Mouse (Mus musculus): ENCODE measurements around the gene Stx7.

Stx7 gene

DNA sequence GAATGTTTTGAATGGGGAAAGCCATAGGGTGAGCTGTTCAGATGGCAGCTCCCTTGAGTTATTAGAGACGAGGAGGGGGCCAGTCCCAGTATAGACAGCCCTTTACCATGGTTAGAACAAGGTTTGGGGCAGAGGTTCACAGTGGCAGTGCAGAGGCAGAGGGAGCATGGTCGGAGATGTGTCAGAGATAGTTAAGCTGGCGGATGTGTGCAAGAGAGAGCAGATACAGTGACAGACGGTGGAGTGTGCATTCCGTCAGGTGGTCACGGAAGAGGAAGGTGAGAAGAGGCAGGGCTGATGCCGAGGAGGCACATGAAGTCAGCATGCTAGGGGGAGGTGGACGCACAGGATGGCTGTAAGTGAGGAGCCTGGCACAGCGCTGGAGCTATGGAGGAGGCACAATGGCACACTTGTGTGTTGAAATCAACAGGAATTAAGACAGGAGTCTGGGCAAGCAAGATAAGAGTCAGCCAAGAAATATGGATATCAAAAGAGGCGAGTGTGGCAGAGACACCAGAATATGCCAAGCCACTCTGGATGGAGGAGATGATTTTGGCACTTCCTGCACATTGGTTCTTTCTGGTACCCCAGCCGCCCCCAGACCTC lies 19.0 kb downstream of the Stx7 start:
- DNase-seq (ENCODE audit: low spot score in 2 of 2), result no peak

DNA sequence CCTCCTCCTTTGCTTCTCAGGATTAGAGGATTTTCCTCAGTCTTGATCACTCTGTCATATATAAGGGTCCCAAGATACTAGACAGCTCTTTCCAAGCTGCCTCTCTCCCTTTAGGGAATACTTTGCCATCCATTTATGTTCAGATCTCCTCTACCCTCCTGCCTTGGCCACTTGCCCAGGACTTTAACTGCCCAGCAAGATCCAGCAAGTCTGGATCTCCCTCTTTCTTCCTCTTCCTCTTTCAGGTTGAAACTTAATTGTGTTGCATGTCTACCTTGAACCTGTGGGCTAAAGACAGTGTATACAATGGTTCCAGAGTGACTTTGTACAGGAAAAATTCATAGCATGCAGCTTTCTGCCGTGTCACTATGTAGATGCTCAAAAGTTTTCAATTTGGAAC lies 19.8 kb downstream of the Stx7 start:
- DNase-seq (ENCODE audit: low spot score in 2 of 2), result no peak

DNA sequence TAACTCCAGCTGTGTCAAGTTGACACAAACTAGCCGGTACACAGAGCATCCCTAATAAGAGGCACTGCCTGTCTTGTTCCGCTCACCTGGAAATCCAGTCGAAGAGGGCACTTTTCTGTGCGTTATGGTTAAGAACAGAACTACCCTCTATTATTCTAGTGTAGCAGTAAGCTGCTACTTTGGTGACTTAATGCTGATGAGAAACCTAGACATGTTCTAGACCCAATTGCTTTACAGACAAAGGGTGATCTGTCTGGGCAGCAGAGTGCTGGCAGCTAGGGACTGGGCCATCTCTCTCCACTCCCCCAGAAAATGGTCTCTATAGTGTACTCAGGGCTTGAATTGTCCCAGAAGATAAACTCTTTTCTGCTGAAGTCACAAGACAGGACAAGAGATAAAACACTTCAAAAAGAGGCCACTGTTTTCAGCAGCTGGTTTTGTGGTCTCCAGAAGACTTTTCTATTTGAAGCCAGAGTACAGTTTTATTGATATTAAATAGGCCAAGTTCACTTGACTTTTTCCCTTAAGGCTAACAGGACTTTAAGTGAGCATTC lies 22.9 kb downstream of the Stx7 start:
- DNase-seq (ENCODE audit: low spot score in 2 of 2), result no peak

DNA sequence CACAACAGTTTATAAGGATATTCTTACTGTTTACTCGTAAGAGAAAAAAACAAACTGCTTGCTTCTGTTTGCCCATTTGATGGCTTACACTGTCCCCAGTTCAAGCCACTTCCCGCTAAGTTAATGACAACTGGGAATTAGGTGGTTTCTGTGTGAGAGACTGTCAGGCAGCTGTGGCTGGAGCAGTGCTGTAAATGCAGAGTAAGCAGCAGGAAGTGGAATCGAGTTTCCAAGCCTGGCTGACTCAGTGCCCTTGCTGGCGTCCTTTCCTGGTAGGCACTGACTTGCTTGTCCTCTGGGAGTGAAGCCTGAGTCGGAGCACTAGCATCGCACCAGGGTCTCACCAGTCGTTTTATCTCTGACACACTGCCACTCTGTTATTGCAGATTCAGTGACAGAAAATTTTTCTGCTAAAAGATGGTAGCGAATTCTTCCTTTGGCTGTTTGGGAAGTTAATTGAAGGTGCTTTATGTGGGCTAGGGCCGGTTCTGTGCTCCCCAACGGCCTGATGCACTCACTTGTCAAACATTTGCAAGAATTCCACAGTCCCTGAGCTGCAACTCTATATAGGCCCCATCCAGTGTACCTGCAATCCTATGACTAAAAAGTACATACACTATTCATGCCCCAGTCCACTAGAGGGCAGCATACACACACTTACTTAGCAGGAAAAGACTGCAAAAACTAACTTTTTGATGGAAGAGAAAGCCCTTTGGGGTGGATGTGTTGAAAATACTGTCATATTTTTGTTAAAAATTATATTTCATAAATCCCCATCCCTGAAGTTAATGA lies 24.3 kb downstream of the Stx7 start:
- DNase-seq (ENCODE audit: low spot score in 2 of 2), result peak in 1 of 2 experiments; percentile 60

DNA sequence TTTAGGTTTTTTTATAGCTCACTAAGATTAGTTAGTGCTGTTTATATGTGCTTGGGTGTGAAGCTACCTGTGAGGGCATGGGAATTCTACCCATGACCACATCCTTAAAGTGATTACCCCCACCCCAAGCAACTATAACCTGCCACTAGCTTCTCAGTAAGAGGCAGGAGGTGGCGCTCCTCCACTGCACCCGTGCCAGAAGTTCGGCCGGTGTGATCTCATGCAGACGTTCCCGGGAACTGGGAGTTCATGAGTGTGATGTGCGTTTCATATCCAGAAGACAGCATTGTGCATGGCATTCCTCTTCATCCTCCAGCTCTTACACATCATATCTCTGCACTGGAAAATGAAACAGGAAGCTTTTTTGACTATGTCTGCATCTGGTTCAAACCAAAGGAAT lies 41.3 kb downstream of the Stx7 start:
- DNase-seq (ENCODE audit: low spot score in 2 of 2), result peak in 1 of 2 experiments; percentile 38

DNA sequence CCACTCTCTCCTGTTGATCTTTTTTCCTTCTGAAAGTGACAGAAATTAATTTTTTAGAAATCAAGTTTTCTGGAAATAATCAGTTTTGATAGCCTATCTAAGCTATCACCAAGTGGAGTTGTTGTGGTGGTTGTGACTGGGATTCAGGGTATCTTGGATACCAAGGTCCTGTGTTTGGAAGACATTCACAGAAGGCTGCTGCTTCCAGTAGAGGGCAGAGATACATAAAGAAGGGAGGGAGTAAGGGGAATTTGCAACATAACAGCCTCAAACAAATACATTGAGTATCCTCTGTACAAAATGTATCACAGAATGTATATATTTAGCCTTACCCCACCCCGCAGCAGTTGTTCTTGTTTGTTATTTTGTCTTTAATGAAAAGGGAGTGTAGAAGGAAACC lies 42.9 kb downstream of the Stx7 start:
- no peak for DNase-seq (ENCODE audit: low spot score in 2 of 2)

DNA sequence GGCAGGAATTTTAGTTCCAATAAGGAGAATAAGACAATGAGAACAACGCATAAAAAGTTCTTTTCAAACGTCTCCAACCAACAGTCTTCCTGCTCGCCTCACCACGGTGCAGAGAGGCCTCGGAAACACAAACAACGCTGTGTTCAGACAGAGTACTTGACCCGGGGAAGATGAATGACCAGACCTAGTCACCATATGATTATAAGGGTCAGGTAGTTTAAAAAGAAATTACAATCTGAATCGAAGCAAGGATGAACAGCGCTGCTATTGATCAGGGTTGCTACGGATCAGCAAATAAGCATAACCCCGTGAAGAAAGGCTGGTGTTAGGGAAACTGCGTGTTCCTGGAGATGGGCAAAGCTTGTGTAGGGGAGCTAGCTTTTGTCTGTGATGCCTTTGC lies 50.2 kb downstream of the Stx7 start:
- no peak for DNase-seq (ENCODE audit: low spot score in 2 of 2)

DNA sequence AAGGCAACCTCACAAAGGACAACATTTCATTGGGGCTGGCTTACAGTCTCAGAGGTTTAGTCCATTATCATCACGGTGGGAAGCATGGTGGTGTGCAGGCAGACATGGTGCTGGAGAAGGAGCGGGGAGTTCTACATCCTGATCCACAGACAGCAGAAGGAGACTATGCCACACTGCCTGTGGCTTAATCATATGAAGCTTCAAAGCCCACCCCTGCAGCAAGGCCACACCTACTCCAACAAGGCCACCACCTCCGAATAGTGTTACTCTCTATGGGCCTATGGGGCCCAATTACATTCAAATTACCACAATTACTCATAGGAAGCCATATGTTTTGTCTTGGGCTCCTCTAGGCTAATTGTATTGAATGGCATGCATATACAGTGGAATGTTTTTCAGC lies 51.0 kb downstream of the Stx7 start:
- no peak for DNase-seq (ENCODE audit: low spot score in 2 of 2)

DNA sequence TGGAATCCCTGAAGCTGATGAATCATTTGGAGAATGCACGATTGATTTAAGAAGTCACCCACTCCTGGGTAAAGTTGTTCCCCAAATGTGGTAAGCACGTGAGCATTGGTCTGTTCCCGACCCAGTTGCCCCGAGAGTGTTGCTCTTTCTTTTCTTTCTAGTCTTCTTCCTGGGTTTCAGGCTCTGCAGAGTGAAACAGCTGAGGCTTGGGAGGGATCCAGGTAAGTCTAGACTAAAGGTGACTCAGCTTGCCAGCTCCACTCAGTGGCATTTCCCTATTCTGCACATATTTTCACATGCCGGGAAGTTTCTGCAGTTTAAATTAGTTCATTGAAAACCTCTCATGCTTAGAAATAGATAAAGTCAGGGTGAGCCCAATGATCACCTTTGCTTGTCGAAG lies 61.0 kb downstream of the Stx7 start:
- no peak for DNase-seq (ENCODE audit: low spot score in 2 of 2)

DNA sequence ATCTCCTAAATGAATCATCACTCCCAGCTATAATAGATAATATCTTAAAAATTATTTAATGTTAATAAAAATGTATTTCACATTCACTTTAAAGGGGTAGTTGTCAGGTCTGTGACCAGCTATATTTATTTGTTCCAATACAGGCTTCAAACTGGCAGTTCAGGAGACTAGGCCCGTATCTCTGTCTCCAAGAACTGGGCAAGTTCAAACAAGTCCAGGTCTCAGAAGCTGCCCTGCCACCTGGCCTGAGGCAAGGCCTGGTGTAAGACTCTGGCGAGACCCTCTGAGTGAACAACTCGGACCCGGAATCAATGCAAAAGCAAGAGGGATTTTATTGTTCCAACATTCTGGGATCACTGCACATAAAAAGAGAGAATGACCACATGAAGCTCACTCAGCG lies 64.2 kb downstream of the Stx7 start:
- DNase-seq (ENCODE audit: low spot score in 2 of 2), result no peak

DNA sequence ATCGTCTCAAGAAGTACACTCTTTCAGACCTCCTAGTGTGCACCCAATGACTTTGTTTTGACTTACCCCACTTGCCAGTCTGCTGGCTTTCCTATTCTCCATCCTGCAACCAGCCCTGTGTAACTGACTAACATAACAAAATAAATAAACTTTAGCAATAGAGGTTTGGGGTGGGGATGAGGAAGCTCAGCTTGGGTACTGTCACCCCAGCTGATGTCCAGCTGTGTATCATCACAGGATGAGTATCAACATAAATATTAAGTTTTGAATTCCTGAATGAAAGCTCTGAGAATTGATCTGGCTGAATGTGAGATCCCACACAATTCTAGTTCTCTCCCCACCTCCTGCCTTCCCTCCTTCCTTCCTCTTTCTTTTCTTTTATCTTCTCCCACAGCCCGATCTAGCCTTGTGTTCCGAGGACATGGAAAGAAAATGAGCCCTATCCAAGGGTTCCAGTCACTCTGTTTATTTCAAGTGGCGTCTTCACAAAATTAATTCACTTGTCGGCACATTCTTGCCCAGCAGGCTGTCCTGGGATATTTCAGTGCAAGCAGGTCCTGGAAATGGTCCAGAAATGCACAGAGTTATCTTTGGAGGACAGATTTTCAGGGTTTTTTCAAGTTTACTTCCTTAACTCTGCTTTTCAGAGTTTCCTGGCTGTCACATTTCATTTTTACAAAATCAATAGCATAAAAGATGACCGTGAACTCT lies 68.6 kb downstream of the Stx7 start:
- DNase-seq (ENCODE audit: low spot score in 2 of 2), result no peak

DNA sequence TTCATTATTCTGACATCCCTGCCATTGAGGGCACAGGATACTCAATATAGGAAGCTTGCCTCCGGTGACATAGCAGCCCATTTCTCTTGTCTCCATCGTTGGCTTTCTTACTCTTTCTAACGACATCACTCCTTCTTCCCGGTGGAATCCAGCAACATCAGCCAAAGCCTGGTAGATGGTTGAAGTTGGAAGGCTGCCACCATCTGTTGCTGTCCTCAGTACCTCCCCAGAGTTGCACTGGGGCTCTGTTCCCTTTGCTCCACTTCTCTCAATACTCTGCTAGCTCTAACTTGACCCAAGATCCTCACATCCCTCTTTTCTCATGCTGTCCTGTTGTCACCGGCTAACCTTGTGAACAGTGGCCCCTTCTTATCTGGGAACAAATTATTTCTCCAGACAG lies 71.8 kb downstream of the Stx7 start:
- DNase-seq (ENCODE audit: low spot score in 2 of 2), result no peak

DNA sequence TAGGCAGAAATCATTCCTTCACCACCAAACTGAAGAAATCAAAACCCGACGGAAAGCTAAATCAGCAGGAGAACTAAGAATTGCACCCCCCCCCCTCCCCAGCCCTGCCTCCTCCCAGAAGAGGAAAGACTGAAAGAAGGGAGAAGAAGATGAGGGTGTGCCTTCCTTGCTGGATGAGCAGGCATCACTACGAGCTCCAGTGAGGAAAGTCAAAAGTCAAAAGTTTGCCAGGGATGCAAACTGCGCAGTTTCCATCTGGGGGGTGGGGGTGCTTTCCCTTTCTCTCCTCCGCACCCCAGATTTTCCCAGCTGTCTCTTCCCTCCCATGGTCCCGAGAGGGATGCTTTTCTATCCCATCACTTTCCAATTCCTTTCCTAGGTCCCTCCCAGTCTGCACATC lies 73.8 kb downstream of the Stx7 start:
- no peak for DNase-seq (ENCODE audit: low spot score in 2 of 2)

DNA sequence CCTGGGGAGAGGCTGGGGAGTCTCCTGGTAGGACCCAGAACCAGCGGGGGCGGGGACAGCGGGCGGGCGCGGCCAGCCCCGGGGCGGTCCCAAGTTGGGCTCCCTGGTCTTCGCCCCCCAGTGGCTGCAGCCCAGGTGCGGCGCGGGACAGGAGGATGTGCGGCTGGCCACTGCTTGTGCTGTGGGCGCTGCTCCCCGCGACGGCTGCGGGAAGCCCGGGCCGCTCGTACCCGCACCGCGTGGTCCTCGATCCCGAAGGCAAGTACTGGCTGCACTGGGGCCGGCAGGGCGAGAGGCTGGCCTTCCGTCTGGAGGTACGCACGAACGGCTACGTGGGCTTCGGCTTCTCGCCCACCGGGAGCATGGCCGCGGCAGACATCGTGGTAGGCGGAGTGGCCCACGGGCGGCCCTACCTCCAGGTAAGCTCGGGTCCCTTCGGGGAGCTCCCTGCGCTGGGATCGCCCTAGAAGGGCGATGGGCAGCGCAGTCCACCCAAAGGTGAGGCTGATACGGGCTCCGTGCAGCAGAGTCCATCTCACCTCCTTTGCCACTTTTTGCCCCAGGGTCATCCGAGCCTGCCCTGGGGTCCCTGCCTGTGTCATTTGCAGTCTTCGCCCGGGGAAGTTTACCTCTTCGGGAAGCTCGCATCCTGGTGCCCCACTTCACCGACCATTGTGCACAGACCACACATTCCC lies 74.5 kb downstream of the Stx7 start, which contains the start of gene Moxd1:
TSS of gene Moxd1 (plus strand) at position 69 of the 695 bp plus-strand sequence.
- DNase-seq (ENCODE audit: low spot score in 2 of 2), result no peak

DNA sequence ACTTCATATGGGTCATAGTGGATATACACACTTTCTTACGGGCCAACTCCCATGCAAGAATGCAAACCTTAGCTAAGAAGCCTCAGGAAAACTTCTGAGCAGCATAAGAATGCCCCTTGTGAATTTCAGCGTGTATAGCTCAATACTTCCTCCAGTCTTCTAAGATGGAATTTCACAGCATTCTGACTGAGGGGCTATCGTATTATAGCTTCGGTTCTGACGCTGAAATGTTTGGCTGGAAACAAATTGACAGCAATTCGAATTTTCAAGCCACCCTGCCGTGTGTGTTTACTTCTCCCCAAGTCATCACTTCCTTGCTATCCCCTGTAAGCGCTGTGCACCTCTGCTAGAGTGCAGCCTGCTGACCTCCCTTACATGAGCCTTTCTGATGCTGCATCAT lies 75.5 kb downstream of the Stx7 start:
- no peak for DNase-seq (ENCODE audit: low spot score in 2 of 2)

DNA sequence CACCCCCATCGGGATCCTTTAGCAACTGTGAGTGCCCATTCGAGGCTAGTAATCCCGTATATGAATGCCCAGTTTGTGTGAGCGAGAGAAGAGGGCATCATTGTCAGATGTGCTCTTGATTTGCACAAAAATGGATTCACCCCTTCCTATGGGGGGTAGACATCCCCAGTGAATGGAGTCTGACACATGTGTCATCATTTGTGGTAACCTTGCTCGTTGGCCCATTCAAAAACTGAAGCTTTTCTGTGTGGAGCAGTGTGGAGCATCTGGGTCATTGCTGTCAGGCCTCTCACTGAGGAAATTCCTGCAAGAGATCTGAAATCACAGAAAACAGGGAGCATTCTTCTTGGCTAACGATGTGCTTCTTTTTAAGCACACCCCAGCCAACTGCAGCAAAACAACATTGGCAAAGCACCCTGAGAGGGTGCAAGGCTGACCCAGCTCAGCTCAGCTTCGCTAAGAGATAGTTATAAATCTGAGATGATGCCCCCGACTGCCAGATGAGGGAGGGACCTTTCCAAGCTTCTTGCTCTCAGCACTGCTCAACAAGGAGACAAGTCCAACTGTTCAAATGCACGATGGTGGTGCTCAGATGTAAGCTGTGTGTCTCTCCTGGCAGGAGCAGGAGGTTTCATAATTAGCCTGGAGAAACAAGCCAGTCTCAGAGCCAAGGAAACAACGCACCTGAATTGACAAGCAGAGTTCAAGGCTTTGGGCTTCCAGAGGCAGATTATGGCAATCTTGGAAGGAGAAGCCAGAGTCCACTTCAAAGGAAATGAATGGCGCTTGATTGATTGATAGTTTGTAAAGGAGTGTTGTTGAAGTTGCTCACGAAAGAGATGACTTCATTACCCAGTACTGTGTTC lies 79.4 kb downstream of the Stx7 start:
- DNase-seq (ENCODE audit: low spot score in 2 of 2), result no peak

DNA sequence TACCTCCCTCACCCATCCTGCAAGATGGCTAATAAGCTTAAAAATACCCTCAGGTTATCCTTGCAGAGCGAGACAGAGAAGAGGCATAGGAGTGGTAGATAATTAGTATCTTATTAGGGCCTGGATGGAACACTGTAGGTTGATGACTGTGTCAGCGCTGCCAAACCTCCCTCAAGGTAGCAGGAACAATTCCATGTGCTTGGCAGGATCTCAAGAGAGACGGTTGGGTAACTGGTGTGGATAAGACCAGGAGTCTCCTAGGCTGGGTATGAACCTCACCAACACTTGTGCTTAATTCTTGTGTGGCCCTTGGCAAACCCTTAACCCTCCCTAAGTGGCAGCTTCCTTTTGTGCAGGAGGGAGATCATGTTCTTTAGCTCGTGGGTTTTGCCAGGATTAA lies 83.2 kb downstream of the Stx7 start:
- no peak for DNase-seq (ENCODE audit: low spot score in 2 of 2)

DNA sequence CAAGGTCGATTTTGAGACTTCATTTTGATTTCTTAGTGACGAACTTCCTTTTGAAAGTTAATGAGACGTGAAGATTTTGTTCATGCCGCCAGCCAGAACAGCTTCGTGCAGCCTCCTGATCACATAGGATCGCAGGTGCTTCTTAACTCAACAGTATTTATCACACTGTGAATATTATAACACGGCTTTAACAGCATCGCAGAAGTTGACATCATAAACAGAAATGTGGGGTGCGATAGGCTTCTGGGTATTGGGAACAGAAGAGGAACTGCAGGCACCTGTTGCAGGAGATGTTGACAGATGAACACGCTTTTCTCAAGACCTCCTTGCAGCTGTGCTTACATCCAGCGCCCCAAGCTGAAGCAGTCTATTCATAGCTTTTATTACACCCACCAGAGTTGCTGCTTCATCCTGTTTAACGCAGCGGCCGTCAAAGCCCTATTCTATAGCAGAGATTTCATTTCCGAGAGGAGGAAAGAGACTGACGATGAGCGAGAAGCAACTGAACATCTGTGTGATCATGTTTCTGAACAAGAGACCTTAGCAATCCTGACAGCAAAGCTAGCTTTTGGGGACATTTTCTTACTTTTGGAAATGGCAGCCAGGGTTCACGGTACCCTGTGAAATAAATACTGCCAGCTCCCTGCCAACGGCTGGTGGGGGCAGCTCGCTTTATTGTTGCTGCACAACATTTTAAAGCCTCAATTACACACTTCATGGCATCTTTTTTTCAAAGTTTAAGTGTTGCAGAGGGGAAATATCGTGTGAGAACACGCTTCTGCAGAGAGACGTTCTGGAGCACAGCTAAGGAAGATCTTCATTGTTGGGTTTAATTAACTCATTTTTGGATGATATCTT lies 86.6 kb downstream of the Stx7 start:
- peak; percentile 45 to 70 for DNase-seq (ENCODE audit: low spot score in 2 of 2)
